Mouse (Mus musculus) MEL (cell line): ENCODE data around the gene Zdhhc6. TPM values are rescaled to one million over a fixed set of nuclear protein-coding genes. Genes with fewer than 3 reads are reported as not detected.

Experiments
- DNase-seq: peaks from one replicate; pipeline ENCODE4 v3.0.0; 2011; ENCODE audit warnings: low read depth, low spot score
- H3K27ac ChIP-seq: 2 replicates; pipeline ENCODE4 v1.5.1; 2012; ENCODE audit warnings: low read depth, mild to moderate bottlenecking, control low read depth, low read length, moderate library complexity; ENCODE audit not compliant: control insufficient read depth
- H3K27me3 ChIP-seq, 2 experiments: fragments of 150-350 bp in 1 of 2; sonication (generic) in 1 of 2; 2 replicates each; pipeline ENCODE4 v1.6.1; 2012; ENCODE audit warnings: low read length in 2 of 2, mild to moderate bottlenecking in 2 of 2, improper control_type of control experiment in 1 of 2, moderate library complexity in 1 of 2; ENCODE audit not compliant: insufficient read depth in 2 of 2, control insufficient read depth in 1 of 2
- H3K36me3 ChIP-seq, 2 experiments: 2 replicates each; pipeline ENCODE4 v1.6.1; 2012 to 2014; ENCODE audit warnings: low read length in 2 of 2, improper control_type of control experiment in 1 of 2, inconsistent platforms in 1 of 2, mild to moderate bottlenecking in 1 of 2; ENCODE audit not compliant: insufficient read depth in 2 of 2, control insufficient read depth in 1 of 2
- H3K4me1 ChIP-seq, 2 experiments: fragments of 150-350 bp in 1 of 2; sonication (generic) in 1 of 2; 2 replicates each; pipeline ENCODE4 v1.6.1; 2012; ENCODE audit warnings: low read length in 2 of 2, improper control_type of control experiment in 1 of 2, mild to moderate bottlenecking in 1 of 2; ENCODE audit not compliant: insufficient read depth in 2 of 2, control insufficient read depth in 1 of 2
- H3K4me3 ChIP-seq, 2 experiments: fragments of 150-350 bp in 1 of 2; sonication (generic) in 1 of 2; 2 replicates each; pipeline ENCODE4 v1.5.1; 2012; ENCODE audit warnings: low read depth in 2 of 2, low read length in 2 of 2, mild to moderate bottlenecking in 2 of 2, moderate library complexity in 2 of 2, control low read depth in 1 of 2, improper control_type of control experiment in 1 of 2; ENCODE audit not compliant: control insufficient read depth in 1 of 2, insufficient read depth in 1 of 2
- H3K79me2 ChIP-seq: 2 replicates; pipeline ENCODE4 v1.6.1; 2012; ENCODE audit warnings: mild to moderate bottlenecking, low read length, moderate library complexity; ENCODE audit not compliant: control insufficient read depth, poor library complexity, insufficient read depth
- H3K9ac ChIP-seq: 2 replicates; pipeline ENCODE4 v1.6.1; 2012; ENCODE audit warnings: low read depth, mild to moderate bottlenecking, control low read depth, low read length, moderate library complexity; ENCODE audit not compliant: control insufficient read depth, poor library complexity, severe bottlenecking
- H3K9me3 ChIP-seq: fragments of 150-350 bp; sonication (generic); replicated peaks from 2 replicates; pipeline ENCODE4 v1.6.1; 2012; ENCODE audit warnings: mild to moderate bottlenecking, low read length, improper control_type of control experiment, moderate library complexity; ENCODE audit not compliant: insufficient read depth
- BHLHE40 ChIP-seq: IDR thresholded peaks from 2 replicates; pipeline ENCODE4 v1.6.1; 2012; ENCODE audit warnings: low read depth, mild to moderate bottlenecking, inconsistent platforms, low read length, improper control_type of control experiment, borderline replicate concordance
- CHD2 ChIP-seq: IDR thresholded peaks from 2 replicates; pipeline ENCODE4 v1.6.1; 2011; ENCODE audit warnings: low read length, improper control_type of control experiment
- CTCF ChIP-seq, 3 experiments: IDR thresholded peaks in 2 of 3; conservative IDR thresholded peaks in 1 of 3; 2 replicates each; pipeline ENCODE4 v1.5.1; 2011 to 2012; ENCODE audit warnings: low read length in 3 of 3, low read depth in 2 of 3, mild to moderate bottlenecking in 2 of 3, improper control_type of control experiment in 1 of 3, inconsistent platforms in 1 of 3, mixed read lengths in 1 of 3, moderate library complexity in 1 of 3; ENCODE audit not compliant: control insufficient read depth in 1 of 3, insufficient read depth in 1 of 3, poor library complexity in 1 of 3, severe bottlenecking in 1 of 3
- EP300 ChIP-seq, 2 experiments: IDR thresholded peaks; 2 replicates each; pipeline ENCODE4 v1.6.1; 2011; ENCODE audit warnings: improper control_type of control experiment in 2 of 2, low read length in 2 of 2, low read depth in 1 of 2, mild to moderate bottlenecking in 1 of 2
- ETS1 ChIP-seq: IDR thresholded peaks from 2 replicates; pipeline ENCODE4 v1.6.1; 2012; ENCODE audit warnings: low read depth, mild to moderate bottlenecking, inconsistent platforms, low read length, improper control_type of control experiment, moderate library complexity
- GABPA ChIP-seq: IDR thresholded peaks from 2 replicates; pipeline ENCODE4 v1.6.1; 2012; ENCODE audit warnings: low read depth, mild to moderate bottlenecking, inconsistent platforms, low read length, improper control_type of control experiment, moderate library complexity
- GATA1 ChIP-seq: IDR thresholded peaks from 2 replicates; pipeline ENCODE4 v1.6.1; 2011; ENCODE audit warnings: low read depth, low read length, improper control_type of control experiment
- HCFC1 ChIP-seq: IDR thresholded peaks from 2 replicates; pipeline ENCODE4 v1.6.1; 2012; ENCODE audit warnings: low read depth, mild to moderate bottlenecking, inconsistent platforms, low read length, improper control_type of control experiment, moderate library complexity
- JUND ChIP-seq: IDR thresholded peaks from 2 replicates; pipeline ENCODE4 v1.6.1; 2011; ENCODE audit warnings: low read depth, mild to moderate bottlenecking, improper control_type of control experiment, low read length
- MAFK ChIP-seq: IDR thresholded peaks from 2 replicates; pipeline ENCODE4 v1.6.1; 2011; ENCODE audit warnings: low read depth, mild to moderate bottlenecking, low read length, improper control_type of control experiment, borderline replicate concordance
- MXI1 ChIP-seq: IDR thresholded peaks from 2 replicates; pipeline ENCODE4 v1.6.1; 2011; ENCODE audit warnings: mild to moderate bottlenecking, low read depth, low read length, improper control_type of control experiment
- MYB ChIP-seq: IDR thresholded peaks from 2 replicates; pipeline ENCODE4 v1.6.1; 2011; ENCODE audit warnings: mild to moderate bottlenecking, low read depth, low read length, improper control_type of control experiment
- MYC ChIP-seq: IDR thresholded peaks from 2 replicates; pipeline ENCODE4 v1.6.1; 2011; ENCODE audit warnings: low read depth, mild to moderate bottlenecking, low read length, improper control_type of control experiment, moderate library complexity
- NRF1 ChIP-seq: IDR thresholded peaks from 2 replicates; pipeline ENCODE4 v1.6.1; 2014; ENCODE audit warnings: low read depth, mild to moderate bottlenecking, inconsistent platforms, low read length, improper control_type of control experiment, moderate library complexity; ENCODE audit not compliant: poor library complexity, insufficient read depth, severe bottlenecking
- POLR2A ChIP-seq, 2 experiments: IDR thresholded peaks; 2 replicates each; pipeline ENCODE4 v1.6.1; 2011 to 2012; ENCODE audit warnings: low read length in 2 of 2, mild to moderate bottlenecking in 2 of 2, control low read depth in 1 of 2, improper control_type of control experiment in 1 of 2, low read depth in 1 of 2, moderate library complexity in 1 of 2; ENCODE audit not compliant: control insufficient read depth in 1 of 2, insufficient read depth in 1 of 2, poor library complexity in 1 of 2
- POLR2AphosphoS2 ChIP-seq: IDR thresholded peaks from 2 replicates; pipeline ENCODE4 v1.6.1; 2011; ENCODE audit warnings: low read length, improper control_type of control experiment
- POLR2AphosphoS5 ChIP-seq: IDR thresholded peaks from 2 replicates; pipeline ENCODE4 v1.6.1; 2012; ENCODE audit warnings: low read depth, borderline replicate concordance, mild to moderate bottlenecking, inconsistent platforms, low read length, moderate library complexity, mixed read lengths
- RAD21 ChIP-seq: IDR thresholded peaks from 2 replicates; pipeline ENCODE4 v1.6.1; 2011; ENCODE audit warnings: mild to moderate bottlenecking, low read depth, low read length, improper control_type of control experiment
- SIN3A ChIP-seq: IDR thresholded peaks from 2 replicates; pipeline ENCODE4 v1.6.1; 2012; ENCODE audit warnings: low read length, improper control_type of control experiment, inconsistent platforms
- SMC3 ChIP-seq: IDR thresholded peaks from 2 replicates; pipeline ENCODE4 v1.6.1; 2011; ENCODE audit warnings: low read depth, low read length, improper control_type of control experiment
- TBP ChIP-seq: IDR thresholded peaks from 2 replicates; pipeline ENCODE4 v1.8.0; 2011; ENCODE audit warnings: low read depth, low read length, improper control_type of control experiment
- TCF12 ChIP-seq: IDR thresholded peaks from 2 replicates; pipeline ENCODE4 v1.6.1; 2014; ENCODE audit warnings: low read depth, mild to moderate bottlenecking, inconsistent platforms, low read length, improper control_type of control experiment, moderate library complexity
- UBTF ChIP-seq: IDR thresholded peaks from 2 replicates; pipeline ENCODE4 v1.6.1; 2012; ENCODE audit warnings: low read depth, mild to moderate bottlenecking, inconsistent platforms, low read length, improper control_type of control experiment, moderate library complexity, borderline replicate concordance; ENCODE audit not compliant: insufficient read depth
- USF1 ChIP-seq: IDR thresholded peaks from 2 replicates; pipeline ENCODE4 v1.6.1; 2014; ENCODE audit warnings: low read depth, mild to moderate bottlenecking, inconsistent platforms, low read length, improper control_type of control experiment, moderate library complexity
- USF2 ChIP-seq, 2 experiments: IDR thresholded peaks; 2 replicates each; pipeline ENCODE4 v1.6.1; 2011 to 2012; ENCODE audit warnings: improper control_type of control experiment in 2 of 2, low read length in 2 of 2, borderline replicate concordance in 1 of 2, inconsistent platforms in 1 of 2, low read depth in 1 of 2, mild to moderate bottlenecking in 1 of 2; ENCODE audit not compliant: insufficient read depth in 1 of 2
- ZKSCAN1 ChIP-seq: IDR thresholded peaks from 2 replicates; pipeline ENCODE4 v1.6.1; 2012; ENCODE audit warnings: low read depth, mild to moderate bottlenecking, inconsistent platforms, low read length, improper control_type of control experiment, moderate library complexity
- ZNF384 ChIP-seq: IDR thresholded peaks from 2 replicates; pipeline ENCODE4 v1.6.1; 2012; ENCODE audit warnings: low read depth, mild to moderate bottlenecking, inconsistent platforms, low read length, improper control_type of control experiment
- polyA plus RNA-seq, 2 experiments: library from polyadenylated mRNA; stranded (reverse) in 1 of 2; unstranded in 1 of 2; fragments of >175 nt in 1 of 2; fragments of >200 nt in 1 of 2; gene quantifications; 2 replicates each; pipeline versions ENCODE4 v1.2.1 to v1.2.4; 2012; ENCODE audit warnings: low replicate concordance in 2 of 2, low read depth in 1 of 2; ENCODE audit not compliant: insufficient read length in 2 of 2, insufficient read depth in 1 of 2, missing spikeins in 1 of 2
- total RNA-seq: library from RNA; depleted of rRNA; stranded (reverse); fragments of 300-350 nt; gene quantifications from 2 replicates; pipeline ENCODE4 v1.2.3, GENCODE M21; 2012

The Zdhhc6 gene
- total and polyA plus RNA-seq, 3 experiments = 95.6 to 114 (median 109) TPM

DNA sequence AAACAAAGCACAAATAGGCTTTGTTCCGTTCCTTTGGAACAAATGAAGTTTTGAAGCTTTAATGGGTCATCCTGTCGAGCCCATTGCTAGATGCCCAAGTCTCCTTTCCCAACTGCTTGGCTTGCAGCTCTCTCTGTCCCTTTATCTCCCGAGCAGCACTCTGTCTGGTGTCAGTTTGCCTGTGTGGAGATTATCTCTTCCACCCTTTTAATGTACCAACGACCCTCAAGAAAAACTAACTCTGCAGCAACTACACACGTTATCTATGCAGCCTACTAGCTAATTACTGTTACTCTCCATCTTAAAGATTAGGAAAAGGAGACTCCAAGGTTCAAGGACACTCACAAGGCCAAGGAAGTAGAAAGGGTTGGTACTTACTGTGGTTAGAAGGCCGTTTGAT lies 42.5 kb downstream of the Zdhhc6 start (continued):
- TF ChIP-seq ZNF384 = peak; percentile 59
- no peak for TF ChIP-seq UBTF

DNA sequence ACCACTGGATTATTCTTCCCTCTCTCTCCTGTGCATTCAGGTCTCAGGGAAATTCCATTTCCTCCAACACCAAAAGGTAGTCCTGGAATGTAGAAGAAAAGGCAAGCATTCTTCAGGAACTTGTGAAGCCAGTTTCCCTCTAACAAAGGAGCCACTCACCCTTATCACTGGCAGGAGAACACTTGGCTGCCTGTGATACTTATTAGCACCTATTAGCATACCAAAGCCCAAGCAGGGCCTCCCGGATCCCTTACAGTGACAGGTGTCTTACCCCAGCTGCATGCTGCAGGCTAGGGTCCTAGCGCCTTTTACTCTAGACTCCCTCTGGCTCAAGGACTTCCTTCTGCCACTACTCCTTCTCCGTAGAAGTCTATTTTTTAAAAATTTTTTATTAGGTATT lies 44.4 kb downstream of the Zdhhc6 start:
- Histone ChIP-seq H3K79me2 (peaks cover 14% of the 10 kb centered on the region), H3K4me3 (no peak overlapping the region), H3K4me1 (peaks cover 43 to 44% of the 10 kb centered on the region in 2 experiments), H3K36me3 (peaks cover 31 to 52% of the 10 kb centered on the region in 2 experiments), H3K9me3 (no peaks in the 10 kb centered on the region), H3K27me3 (no peaks in the 10 kb centered on the region), H3K27ac (peak overlapping the region; percentile 41; the same call in 1 of the 2 replicates), H3K9ac (no peak overlapping the region)
- TF ChIP-seq CTCF (IDR thresholded peaks at IDR 0.05 in 2 of 3, conservative IDR thresholded peaks at IDR 0.05 in 1 of 3; ENCODE audit: control insufficient read depth in 1 of 3, insufficient read depth in 1 of 3, low read depth in 2 of 3, low read length in 3 of 3, poor library complexity in 1 of 3, severe bottlenecking in 1 of 3) = no peak
- no peak for TF ChIP-seq MXI1
- TF ChIP-seq ETS1 = peak; percentile 52
- peak; percentile 43; the same call in 1 of the 2 replicates for TF ChIP-seq GATA1
- no peak for TF ChIP-seq MYC
- TF ChIP-seq POLR2A (IDR thresholded peaks at IDR 0.05; ENCODE audit: control insufficient read depth in 1 of 2, insufficient read depth in 1 of 2, low read depth in 1 of 2, low read length in 2 of 2, poor library complexity in 1 of 2) = 0 out of 4 replicates have a peak, but pooled peaks of 1 of the 2 experiments have one; percentile 14
- TF ChIP-seq MYB = no peak
- TF ChIP-seq MAFK = no peak
- TF ChIP-seq UBTF = no peak
- TF ChIP-seq JUND = no peak
- no peak for TF ChIP-seq ZNF384
- no peak for TF ChIP-seq USF1
- TF ChIP-seq SMC3 = no peak
- no peak for TF ChIP-seq CHD2
- TF ChIP-seq TCF12 = peak; percentile 53; the same call in 1 of the 2 replicates
- TF ChIP-seq SIN3A = 0 out of 2 replicates have a peak, but pooled peaks have one; percentile 22
- TF ChIP-seq EP300 (IDR thresholded peaks at IDR 0.05; ENCODE audit: low read depth in 1 of 2, low read length in 2 of 2) = peak; percentile 36 to 60; a peak in 3 of 4 replicates
- TF ChIP-seq POLR2AphosphoS2 = no peak
- no peak for TF ChIP-seq ZKSCAN1
- peak; percentile 53 for DNase-seq

DNA sequence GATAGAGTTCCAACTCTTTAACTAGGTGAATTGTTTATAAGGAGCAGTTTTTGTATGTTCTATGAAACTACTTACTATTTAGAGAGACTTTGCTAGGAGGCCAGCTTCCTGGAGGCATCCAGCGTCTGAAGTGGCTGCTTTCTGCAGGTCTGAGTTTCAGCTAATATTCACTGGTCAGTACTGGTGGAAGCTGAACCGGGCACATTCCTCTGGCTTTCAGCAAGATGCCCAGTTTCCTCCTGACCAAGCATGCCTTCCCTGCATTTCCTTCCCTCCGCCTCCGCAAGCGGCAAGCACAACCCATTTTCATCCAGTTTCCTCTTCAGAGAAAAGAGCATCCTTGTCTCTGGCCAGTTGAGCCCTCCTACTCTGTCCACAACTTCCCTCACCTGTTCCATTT lies 46.8 kb downstream of the Zdhhc6 start:
- Histone ChIP-seq H3K27ac (no peak overlapping the region), H3K9ac (no peak overlapping the region), H3K4me3 (no peak overlapping the region), H3K9me3 (no peaks in the 10 kb centered on the region), H3K4me1 (peaks cover 28 to 38% of the 10 kb centered on the region in 2 experiments), H3K27me3 (no peaks in the 10 kb centered on the region), H3K79me2 (peaks cover 25% of the 10 kb centered on the region), H3K36me3 (peaks cover 22 to 42% of the 10 kb centered on the region in 2 experiments)
- no peak for DNase-seq
- TF ChIP-seq TBP (no peak), EP300 (IDR thresholded peaks at IDR 0.05; ENCODE audit: low read depth in 1 of 2, low read length in 2 of 2) (no peak), CTCF (IDR thresholded peaks at IDR 0.05 in 2 of 3, conservative IDR thresholded peaks at IDR 0.05 in 1 of 3; ENCODE audit: control insufficient read depth in 1 of 3, insufficient read depth in 1 of 3, low read depth in 2 of 3, low read length in 3 of 3, poor library complexity in 1 of 3, severe bottlenecking in 1 of 3) (no peak), GABPA (no peak), MXI1 (no peak), RAD21 (no peak), BHLHE40 (no peak), NRF1 (no peak), SMC3 (no peak), POLR2A (IDR thresholded peaks at IDR 0.05; ENCODE audit: control insufficient read depth in 1 of 2, insufficient read depth in 1 of 2, low read depth in 1 of 2, low read length in 2 of 2, poor library complexity in 1 of 2) (no peak), TCF12 (no peak), POLR2AphosphoS5 (no peak), GATA1 (no peak), MYC (no peak), ZKSCAN1 (no peak), USF2 (IDR thresholded peaks at IDR 0.05; ENCODE audit: borderline replicate concordance in 1 of 2, insufficient read depth in 1 of 2, low read depth in 1 of 2, low read length in 2 of 2) (no peak), HCFC1 (no peak)
